Mouse (Mus musculus): ENCODE results near the gene Rab3il1.

GRCm38 (mm10) chr19:9952912-9953311, 48.6 kb upstream of the Rab3il1 start:
- TF ChIP-seq CHD1 (IDR thresholded peaks at IDR 0.05; ENCODE audit: low read depth, low read length) (no peak), POLR2A (IDR thresholded peaks at IDR 0.05; ENCODE audit: control insufficient read depth in 1 of 2, insufficient read depth in 1 of 2, low read depth in 1 of 2, low read length in 2 of 2, poor library complexity in 1 of 2) (no peak)

Data from MEL (cell line).